Mouse (Mus musculus): ENCODE results near the gene Tigit. TPM values are rescaled to one million over a fixed set of nuclear protein-coding genes. Genes with fewer than 3 reads are reported as not detected.

Gene Tigit
- not detected in 2 replicates for polyA plus RNA-seq (2012)

DNA sequence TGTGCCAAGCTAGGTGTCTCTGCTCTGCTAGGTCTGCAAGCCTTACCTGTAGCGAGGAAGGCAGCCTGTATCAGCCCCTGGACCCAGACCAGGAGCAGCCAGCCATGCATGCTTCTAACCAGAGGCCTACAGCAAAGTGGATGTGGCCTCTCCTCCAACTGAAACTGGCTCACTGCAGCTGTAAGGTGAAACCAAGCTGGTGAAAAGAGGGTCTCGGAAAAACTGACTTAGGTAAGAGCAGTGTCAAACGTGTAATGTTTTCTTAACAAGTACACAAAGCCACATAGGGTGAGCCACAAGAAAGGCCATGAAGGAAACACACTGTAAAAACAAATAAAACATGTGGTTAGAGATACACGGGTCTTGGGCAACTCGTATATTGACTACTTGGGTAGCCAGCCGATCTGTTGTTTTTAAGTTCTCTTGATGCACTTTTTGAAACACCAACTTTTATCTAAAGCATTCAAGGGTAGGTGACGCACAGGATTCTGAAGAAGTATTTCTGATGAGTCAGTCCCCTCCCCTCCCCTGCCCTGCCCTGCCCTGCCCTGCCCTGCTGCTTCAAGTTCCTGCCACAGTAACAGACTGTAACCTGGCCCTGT is at the start of gene Tigit:
Gene Tigit, minus strand, starts transcription at position 169 of the 602 bp plus-strand sequence.
- TF ChIP-seq GATA1 (IDR thresholded peaks at IDR 0.05; ENCODE audit: low read length), result no peak

GRCm38 (mm10) chr16:43711361-43711760 is 47.4 kb upstream of the Tigit start:
- no peak for TF ChIP-seq GATA1 (IDR thresholded peaks at IDR 0.05; ENCODE audit: low read length)

GRCm38 (mm10) chr16:43710651-43711050 is 46.7 kb upstream of the Tigit start:
- TF ChIP-seq GATA1 (IDR thresholded peaks at IDR 0.05; ENCODE audit: low read length), result no peak

- TF ChIP-seq GATA1 (IDR thresholded peaks at IDR 0.05; ENCODE audit: low read length), result no peak
Observed at GRCm38 (mm10) chr16:43710134-43710475, 46.2 kb upstream of the Tigit start.

DNA sequence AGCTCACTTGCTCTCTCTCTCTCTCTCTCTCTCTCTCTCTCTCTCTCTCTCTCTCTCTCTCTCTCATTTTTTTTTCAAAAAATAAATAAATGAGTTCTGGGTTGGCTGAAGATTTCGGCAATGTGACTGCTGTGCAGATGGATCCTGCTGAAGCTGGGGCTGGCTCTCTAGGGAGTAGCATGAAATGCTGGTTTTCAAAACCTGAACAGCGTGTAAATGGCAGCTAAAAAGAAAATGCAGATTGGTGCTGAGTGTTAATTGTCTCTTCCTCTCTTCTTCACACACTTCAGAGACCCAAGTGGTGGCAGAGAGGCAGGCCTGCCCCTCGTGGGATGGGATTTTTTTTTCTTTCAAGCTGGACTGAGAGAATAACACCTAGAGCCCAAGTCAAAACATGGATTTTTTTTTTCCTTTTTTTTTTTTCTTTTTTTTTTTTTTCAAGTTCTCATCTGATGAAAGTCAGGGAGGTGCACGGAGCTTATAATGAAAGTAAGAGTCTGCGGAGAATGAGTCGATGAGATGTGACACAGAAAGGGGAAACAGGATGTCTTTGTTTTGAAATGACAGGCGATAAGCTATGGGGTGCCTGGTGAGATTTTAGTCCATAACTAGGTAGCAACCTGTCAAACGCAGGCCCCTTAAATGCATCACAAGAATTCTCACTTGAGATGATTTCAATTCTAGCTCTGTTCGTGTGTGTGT is 45.6 kb upstream of the Tigit start:
- no peak for TF ChIP-seq GATA1 (IDR thresholded peaks at IDR 0.05; ENCODE audit: low read length)

- TF ChIP-seq GATA1 (IDR thresholded peaks at IDR 0.05; ENCODE audit: low read length), result no peak
Observed at GRCm38 (mm10) chr16:43709062-43709413, 45.1 kb upstream of the Tigit start.

DNA sequence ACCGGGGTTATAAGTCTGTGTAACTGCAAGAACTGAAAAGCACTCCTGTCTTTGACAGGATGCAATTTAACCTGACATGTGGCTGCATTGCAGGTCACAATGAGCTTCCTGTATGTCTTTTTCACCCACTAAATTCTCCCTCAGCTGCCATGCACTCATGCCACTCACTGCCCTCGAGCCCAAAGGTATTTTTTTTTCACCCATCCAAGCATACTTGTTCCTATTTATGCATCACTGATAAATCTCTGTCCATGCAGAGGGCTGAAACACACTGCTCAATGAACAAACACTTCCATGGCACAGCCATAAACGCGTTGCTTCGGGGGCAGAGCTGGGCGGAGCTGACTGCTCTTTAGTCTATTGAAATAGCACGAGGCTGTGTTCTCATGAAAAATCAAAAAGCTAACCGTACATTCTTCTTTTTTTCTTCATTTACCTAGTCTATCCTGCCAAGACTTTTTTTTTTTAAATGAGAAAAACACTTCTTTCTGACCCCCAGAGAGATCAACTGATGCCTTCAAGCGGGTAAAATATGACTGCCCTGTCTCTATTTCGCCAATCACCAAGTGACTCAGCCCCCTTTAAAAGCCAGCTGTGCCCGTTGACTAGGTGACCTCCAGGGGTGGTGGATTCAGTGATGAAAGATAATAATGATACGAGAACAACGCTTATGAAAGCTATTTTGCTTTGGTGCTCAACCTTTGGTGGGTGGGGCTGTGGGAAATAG is 44.6 kb upstream of the Tigit start:
- TF ChIP-seq GATA1 (IDR thresholded peaks at IDR 0.05; ENCODE audit: low read length), result no peak

DNA sequence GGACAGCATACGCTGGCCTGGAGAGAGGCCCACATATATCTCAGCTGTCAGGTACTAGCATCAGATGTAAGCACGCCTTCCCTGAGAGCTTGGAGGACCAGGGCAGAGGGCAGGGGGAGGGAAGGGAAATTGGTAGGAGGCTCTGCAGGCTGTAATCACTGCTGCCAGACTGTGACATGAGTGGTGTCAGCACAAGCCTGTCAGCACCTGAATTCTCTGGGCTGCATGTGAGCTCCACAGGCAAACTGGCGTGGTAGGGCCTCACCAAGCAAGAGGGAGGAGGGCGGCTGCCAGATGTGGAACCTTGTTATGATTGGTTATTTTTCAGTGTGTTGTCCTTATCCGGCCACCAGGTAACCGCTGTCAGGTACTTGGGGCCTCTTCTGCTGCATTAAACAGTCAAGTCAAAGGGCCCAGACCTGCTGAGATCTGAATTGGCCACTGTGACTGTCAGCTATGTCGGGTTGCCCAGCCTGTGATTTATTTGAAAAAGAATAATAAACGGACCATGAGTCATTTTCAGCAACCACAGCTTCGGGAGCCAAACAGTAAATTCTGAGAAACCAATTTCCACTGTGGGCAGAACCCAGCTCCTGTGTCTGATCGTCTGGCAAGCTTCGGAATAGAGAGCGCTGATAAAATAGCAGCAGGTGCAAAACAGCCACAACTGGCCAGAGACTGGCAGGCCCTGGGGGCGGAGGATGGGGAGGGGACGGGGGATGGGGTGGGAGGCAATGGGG is 38.0 kb upstream of the Tigit start:
- no peak for TF ChIP-seq GATA1 (IDR thresholded peaks at IDR 0.05; ENCODE audit: low read length)

GRCm38 (mm10) chr16:43700575-43700974 is 36.6 kb upstream of the Tigit start:
- TF ChIP-seq GATA1 (IDR thresholded peaks at IDR 0.05; ENCODE audit: low read length), result no peak

- no peak for TF ChIP-seq GATA1 (IDR thresholded peaks at IDR 0.05; ENCODE audit: low read length)
Observed at GRCm38 (mm10) chr16:43698735-43699649, 35.0 kb upstream of the Tigit start.

DNA sequence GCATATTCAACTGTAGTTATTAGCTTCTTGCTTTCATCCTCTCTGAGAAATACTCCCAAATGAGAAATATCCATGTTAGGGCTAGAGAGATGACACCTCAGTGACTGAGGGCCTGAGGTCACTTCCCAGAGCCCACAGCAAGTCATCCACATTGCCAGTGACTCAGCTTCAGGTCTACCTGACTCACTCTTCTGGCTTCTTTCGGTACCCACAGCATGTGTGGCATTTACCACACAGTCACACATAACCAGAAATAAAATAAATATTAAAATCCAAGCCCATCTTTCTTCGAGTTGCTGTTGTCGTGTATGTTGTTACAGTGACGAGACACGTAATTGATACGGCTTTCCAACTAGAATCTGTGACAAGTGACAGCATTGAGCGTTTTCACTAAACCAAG is 33.8 kb upstream of the Tigit start:
- no peak for TF ChIP-seq GATA1 (IDR thresholded peaks at IDR 0.05; ENCODE audit: low read length)

- no peak for TF ChIP-seq GATA1 (IDR thresholded peaks at IDR 0.05; ENCODE audit: low read length)
Observed at GRCm38 (mm10) chr16:43695852-43696251, 31.9 kb upstream of the Tigit start.

DNA sequence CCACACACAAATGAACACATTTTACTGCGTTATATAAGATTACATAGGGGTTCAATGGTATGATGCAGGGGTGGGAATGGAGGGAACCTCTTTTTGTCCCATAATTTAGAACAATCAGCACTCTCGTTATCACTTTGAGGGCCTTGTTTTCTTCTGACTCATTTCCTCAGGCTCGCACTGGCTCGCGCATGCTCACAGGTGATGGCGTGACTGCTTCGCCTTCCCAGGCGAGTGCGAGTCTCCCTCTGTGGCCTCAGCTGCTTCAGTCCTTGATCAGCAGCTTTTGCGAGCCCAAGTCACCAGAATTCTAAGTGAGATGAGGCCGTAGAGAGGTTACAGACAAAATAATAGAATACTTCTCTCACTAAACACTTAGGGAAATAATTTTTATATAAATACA is 30.2 kb upstream of the Tigit start:
- no peak for TF ChIP-seq GATA1 (IDR thresholded peaks at IDR 0.05; ENCODE audit: low read length)

DNA sequence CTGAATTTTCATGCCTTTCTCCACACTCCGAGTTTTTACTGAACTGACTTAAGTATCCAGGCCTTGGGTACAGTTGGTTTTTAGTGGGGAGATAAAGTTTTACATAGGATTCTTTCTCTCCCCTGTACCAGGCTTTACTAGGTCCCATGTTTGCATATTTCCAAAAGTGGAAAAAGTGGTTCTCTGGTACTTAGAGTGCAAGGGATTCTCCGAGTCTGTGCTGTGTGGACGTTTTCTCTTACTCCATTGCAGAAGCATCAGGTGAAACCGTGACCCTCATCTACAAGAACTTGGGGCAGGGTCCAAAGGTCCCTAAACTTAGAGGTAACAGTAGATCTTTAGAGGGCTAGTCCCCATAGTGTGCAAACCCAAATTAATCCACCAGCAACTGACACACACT is 28.7 kb upstream of the Tigit start:
- TF ChIP-seq GATA1 (IDR thresholded peaks at IDR 0.05; ENCODE audit: low read length), result no peak

GRCm38 (mm10) chr16:43691741-43692140 is 27.8 kb upstream of the Tigit start:
- no peak for TF ChIP-seq GATA1 (IDR thresholded peaks at IDR 0.05; ENCODE audit: low read length)

Measured in G1E-ER4 (cell line).